In genomic region chr6:52159164-52159761, GRCm38 (mm10) we compare ENCODE assay signal across 9 mouse cellular contexts. TPM values are rescaled to one million over a fixed set of nuclear protein-coding genes. Genes with fewer than 3 reads are reported as not detected.
A peak's percentile ranks its signal among the peaks of the same experiment; 100 is the strongest.
DNase-seq lines count a peak whose midpoint lies in the region; ATAC-seq lines count a peak whose summit lies in the region.
"Had no signal": no experiment of that assay in that cellular context is flagged by ENCODE, and none has a peak within 500 bp of the region (broad histone marks: within the 10 kb centered on the region; RNA-seq: fewer than 3 reads in every experiment).

No protein-coding gene starts in this region.

- H3K4me2 ChIP-seq in intestine, embryonic 16.5 days (ENCODE audit: low read depth, low read length): peak overlapping the region; percentile 93

- H3K27ac ChIP-seq in intestine, embryonic 16.5 days (ENCODE audit: low read length): peak overlapping the region; percentile 93

- peaks cover 23% of the 10 kb centered on the region for H3K4me1 ChIP-seq in intestine, embryonic 16.5 days (ENCODE audit: control insufficient read depth, insufficient read depth, low read length)

- peak; percentile 91 for DNase-seq in heart, adult 11 months
- no peak for DNase-seq in heart, postnatal 14 days
- DNase-seq in embryo, embryonic 10.5 days (ENCODE audit: low spot score): peak; percentile 57
- peak; percentile 72 for DNase-seq in lung, postnatal 10 days
- no peak for DNase-seq in right cerebral cortex, postnatal 4 days
- no peak for DNase-seq in thymus, postnatal 0 days (ENCODE audit: low spot score)
- DNase-seq in T-cell, adult 2 months (ENCODE audit: low spot score): no peak

- peak overlapping the region; percentile 79 for H3K4me3 ChIP-seq in intestine, embryonic 16.5 days (ENCODE audit: low read length)

- H3K9ac ChIP-seq in intestine, embryonic 16.5 days (ENCODE audit: low read depth, low read length): peak overlapping the region; percentile 80

- intact Hi-C loops in heart, postnatal 14 days (cut with DNase I): no loop called here

- no peaks in the 10 kb centered on the region for H3K9me3 ChIP-seq in intestine, embryonic 16.5 days (ENCODE audit: control insufficient read depth, low read length)
- H3K9me3 ChIP-seq: G1E had no signal

- peak; percentile 26 for ATAC-seq in intestine, embryonic 16.5 days

- 17% methylated on average over 12 of the region's 12 CpGs for WGBS in intestine, embryonic 16.5 days

- peaks cover 21% of the 10 kb centered on the region for H3K27me3 ChIP-seq in intestine, embryonic 16.5 days (replicated peaks; ENCODE audit: control insufficient read depth, insufficient read depth, low read length)

- no peaks in the 10 kb centered on the region for H3K36me3 ChIP-seq in intestine, embryonic 16.5 days (ENCODE audit: control insufficient read depth, insufficient read depth, low read length)
- H3K36me3 ChIP-seq: G1E had no signal

RNA-seq across cellular contexts. Expression of gene Hoxa1, which starts 1.1 kb away (rescaled TPM):
- total RNA-seq in heart, postnatal 14 days (2021): under 1 TPM; 0.15 to 0.22 TPM
- polyA plus RNA-seq in intestine, embryonic 16.5 days (2015; fragmentation: Nextera tagmentation; extraction: Ambion mirVana): 0.72 and 0.88 TPM in 2 replicates
- polyA plus RNA-seq in thymus, postnatal 0 days (2015; fragmentation: Nextera tagmentation; extraction: Ambion mirVana): 0.44 and 0.45 TPM in 2 replicates
- polyA plus RNA-seq: G1E had no signal

RNA-seq across cellular contexts. Expression of gene Hoxa2, which starts 5.4 kb away (rescaled TPM):
- under 1 TPM; 0.24 to 0.76 TPM for total RNA-seq in heart, postnatal 14 days (2021)
- 5.0 and 5.1 TPM in 2 replicates for polyA plus RNA-seq in intestine, embryonic 16.5 days (2015; fragmentation: Nextera tagmentation; extraction: Ambion mirVana)
- 5.1 and 5.4 TPM in 2 replicates for polyA plus RNA-seq in thymus, postnatal 0 days (2015; fragmentation: Nextera tagmentation; extraction: Ambion mirVana)
- total RNA-seq: G1E had no signal
- polyA plus RNA-seq: G1E had no signal

RNA-seq across cellular contexts. Expression of gene 5730596B20Rik, which starts 18.0 kb away (rescaled TPM):
- total RNA-seq in heart, postnatal 14 days (2021): under 1 TPM; 0.17 to 0.20 TPM
- 1.5 TPM in 2 replicates for polyA plus RNA-seq in intestine, embryonic 16.5 days (2015; fragmentation: Nextera tagmentation; extraction: Ambion mirVana)
- 0.24 and 0.25 TPM in 2 replicates for polyA plus RNA-seq in thymus, postnatal 0 days (2015; fragmentation: Nextera tagmentation; extraction: Ambion mirVana)
- polyA plus RNA-seq: G1E had no signal

RNA-seq across cellular contexts. Expression of gene Hoxa4, which starts 32.3 kb away (rescaled TPM):
- under 1 TPM; 0.44 to 0.62 TPM for total RNA-seq in heart, postnatal 14 days (2021)
- 1.7 and 2.4 TPM in 2 replicates for polyA plus RNA-seq in intestine, embryonic 16.5 days (2015; fragmentation: Nextera tagmentation; extraction: Ambion mirVana)
- 0.27 and 0.39 TPM in 2 replicates for polyA plus RNA-seq in thymus, postnatal 0 days (2015; fragmentation: Nextera tagmentation; extraction: Ambion mirVana)
- total RNA-seq: G1E had no signal
- polyA plus RNA-seq: G1E had no signal

RNA-seq across cellular contexts. Expression of gene Hoxa5, which starts 45.1 kb away (rescaled TPM):
- total RNA-seq in heart, postnatal 14 days (2021): 1 to 10 TPM; 1.4 to 2.1 TPM
- 15.3 and 15.5 TPM in 2 replicates for polyA plus RNA-seq in intestine, embryonic 16.5 days (2015; fragmentation: Nextera tagmentation; extraction: Ambion mirVana)
- polyA plus RNA-seq in thymus, postnatal 0 days (2015; fragmentation: Nextera tagmentation; extraction: Ambion mirVana): 0.06 and 0.21 TPM in 2 replicates
- polyA plus RNA-seq: G1E had no signal

Comparison
In these comparisons a context has a peak if more than half of its experiments do, and no peak if none do; other contexts are left out.
1. DNase-seq: peak in heart, adult 11 months (single experiment), embryo, embryonic 10.5 days (single experiment) and lung, postnatal 10 days (single experiment); none in heart, postnatal 14 days (0 of 2), right cerebral cortex, postnatal 4 days (single experiment), thymus, postnatal 0 days (single experiment) and T-cell, adult 2 months (single experiment).